Mouse (Mus musculus): ENCODE measurements around the gene Klk6.

Gene Klk6

DNA sequence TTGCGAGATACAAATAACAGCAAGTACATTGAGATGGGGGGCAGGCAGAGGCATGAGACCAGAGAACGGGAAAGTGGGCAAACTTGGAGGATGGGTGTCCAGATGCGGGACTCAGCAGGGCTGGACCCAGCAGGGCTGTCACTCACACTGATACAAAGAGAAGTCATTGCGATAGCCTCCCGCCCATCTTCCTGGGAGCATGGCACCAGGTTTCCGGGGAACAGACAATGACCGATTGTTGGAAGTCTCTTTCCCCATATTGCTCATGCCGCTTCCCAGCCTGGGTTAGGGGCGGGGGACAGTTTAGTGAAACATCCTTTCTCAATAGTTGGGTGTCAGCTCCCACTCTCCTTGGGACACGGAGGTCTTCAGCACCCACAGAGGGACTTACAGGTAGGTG is at the start of gene Klk6:
Klk6 (plus strand) TSS at position 301 of the 400 bp plus-strand sequence.
- DNase-seq, result no peak

- no peak for DNase-seq
Observed at GRCm38 (mm10) chr7:43774802-43775201, 49.5 kb upstream of the Klk6 start.

GRCm38 (mm10) chr7:43775311-43776057 is 48.8 kb upstream of the Klk6 start:
- DNase-seq, result no peak

GRCm38 (mm10) chr7:43776506-43776905 is 47.8 kb upstream of the Klk6 start:
- DNase-seq, result no peak

DNA sequence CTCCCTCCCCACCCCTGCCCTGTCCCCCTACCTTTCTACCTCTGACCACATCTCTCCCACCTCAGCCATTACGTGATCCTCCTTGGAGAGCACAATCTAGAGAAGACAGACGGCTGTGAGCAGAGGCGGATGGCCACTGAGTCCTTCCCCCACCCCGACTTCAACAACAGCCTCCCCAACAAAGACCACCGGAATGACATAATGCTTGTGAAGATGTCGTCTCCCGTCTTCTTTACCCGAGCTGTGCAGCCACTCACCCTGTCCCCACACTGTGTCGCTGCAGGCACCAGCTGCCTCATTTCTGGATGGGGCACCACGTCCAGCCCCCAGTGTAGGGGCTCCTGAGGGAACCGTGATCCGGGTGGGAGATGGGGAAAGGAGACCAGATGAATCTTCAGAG is 46.9 kb upstream of the Klk6 start:
- no peak for DNase-seq

DNA sequence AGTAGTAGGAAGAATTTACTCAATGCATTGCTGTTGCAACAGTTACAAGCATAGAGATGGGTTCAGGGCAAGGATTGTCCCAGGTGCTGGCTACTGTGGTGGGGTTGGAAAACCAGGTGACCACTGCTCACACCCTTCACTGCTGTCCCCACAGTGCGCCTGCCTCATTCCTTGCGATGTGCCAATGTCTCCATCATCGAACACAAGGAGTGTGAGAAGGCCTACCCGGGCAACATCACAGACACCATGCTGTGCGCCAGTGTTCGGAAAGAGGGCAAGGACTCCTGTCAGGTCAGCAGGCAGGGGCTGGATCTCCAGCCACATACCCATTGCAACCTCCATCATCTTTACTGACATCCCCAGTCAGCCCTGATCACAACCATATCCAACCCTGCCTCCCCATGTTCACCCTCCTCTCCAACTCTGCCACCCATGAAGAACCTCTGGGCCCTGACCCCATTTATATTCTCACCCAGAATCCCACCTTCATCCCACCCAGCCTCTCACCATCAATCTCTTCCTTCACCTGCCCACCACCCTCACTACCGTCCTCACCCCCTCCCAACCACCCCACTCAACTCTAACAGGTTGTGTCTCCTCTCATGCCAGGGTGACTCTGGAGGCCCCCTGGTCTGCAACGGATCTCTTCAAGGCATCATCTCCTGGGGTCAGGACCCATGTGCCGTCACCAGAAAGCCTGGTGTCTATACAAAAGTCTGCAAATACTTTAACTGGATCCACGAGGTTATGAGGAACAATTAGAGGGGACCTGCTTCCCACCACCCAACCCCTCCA is 45.9 kb upstream of the Klk6 start:
- DNase-seq, result no peak

GRCm38 (mm10) chr7:43780241-43780640 is 44.1 kb upstream of the Klk6 start:
- DNase-seq, result no peak

- DNase-seq, result no peak
Observed at GRCm38 (mm10) chr7:43780746-43781145, 43.6 kb upstream of the Klk6 start, which contains the start of gene Klk10. Klk10 (plus strand) TSS chr7:43781035.

- no peak for DNase-seq
Observed at GRCm38 (mm10) chr7:43781541-43781940, 42.8 kb upstream of the Klk6 start.

DNA sequence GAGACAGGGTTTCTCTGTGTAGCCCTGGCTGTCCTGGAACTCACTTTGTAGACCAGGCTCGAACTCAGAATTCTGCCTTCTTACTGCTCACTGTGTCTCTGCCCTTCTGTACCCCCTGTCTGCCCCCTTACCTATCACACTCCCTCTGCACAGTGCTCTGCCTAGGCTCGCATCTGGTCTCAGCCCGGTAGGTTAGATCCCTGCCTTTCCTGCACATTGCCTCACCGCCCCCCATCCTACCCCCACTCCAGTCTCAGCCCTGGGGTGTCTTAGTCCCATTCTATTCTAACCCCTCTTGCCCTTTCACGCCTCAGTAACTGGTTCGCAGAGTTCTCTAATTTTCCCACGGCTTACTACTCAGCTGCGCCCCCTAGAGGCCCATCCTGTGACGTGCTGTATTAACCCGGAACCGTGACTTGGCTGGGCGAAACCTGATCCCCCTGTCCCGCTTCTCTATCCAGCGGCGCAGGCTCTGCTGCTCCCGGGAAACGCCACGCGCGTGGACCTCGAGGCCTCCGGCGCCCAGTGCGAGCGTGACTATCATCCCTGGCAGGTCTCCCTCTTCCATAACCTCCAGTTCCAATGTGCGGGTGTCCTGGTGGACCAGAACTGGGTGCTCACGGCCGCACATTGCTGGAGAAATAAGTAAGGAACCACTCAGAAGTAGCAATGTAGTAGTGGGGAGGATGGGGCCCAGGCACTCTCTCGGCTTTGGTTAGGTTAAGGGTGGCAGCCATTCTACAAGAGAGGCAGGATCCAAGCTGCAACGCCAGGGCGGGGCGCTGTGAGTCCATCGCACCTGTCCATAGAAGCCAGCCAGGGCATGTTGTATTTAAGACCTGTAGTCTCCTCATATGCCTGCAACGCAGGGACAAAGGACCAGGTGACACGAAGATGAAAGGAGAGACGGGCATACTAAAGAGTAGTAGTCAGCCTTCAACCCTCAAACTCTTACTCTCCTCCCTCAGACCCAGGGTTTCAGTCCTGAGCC is 41.7 kb upstream of the Klk6 start:
- peak; percentile 16 for DNase-seq

DNA sequence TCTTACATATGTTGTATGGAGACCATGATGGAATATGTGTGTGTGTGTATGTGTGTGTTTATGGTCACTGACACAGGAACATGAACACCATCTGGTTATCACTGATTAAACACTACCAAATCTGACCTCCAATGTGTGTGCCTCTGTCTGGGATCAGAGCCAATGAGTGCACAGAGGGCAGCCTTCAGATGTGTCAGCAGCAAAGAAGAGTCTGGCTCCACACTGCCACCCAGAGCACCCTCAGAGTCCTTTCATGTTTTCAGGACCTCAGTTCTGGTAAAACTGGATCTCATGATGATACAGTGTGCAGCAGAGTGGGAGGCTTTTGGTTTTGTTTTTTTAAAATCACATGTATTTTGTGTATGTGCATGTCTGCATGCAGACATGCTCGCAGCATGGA is 39.0 kb upstream of the Klk6 start:
- no peak for DNase-seq

- no peak for DNase-seq
Observed at GRCm38 (mm10) chr7:43788096-43788495, 36.2 kb upstream of the Klk6 start.

GRCm38 (mm10) chr7:43789295-43789694 is 35.0 kb upstream of the Klk6 start:
- no peak for DNase-seq

DNA sequence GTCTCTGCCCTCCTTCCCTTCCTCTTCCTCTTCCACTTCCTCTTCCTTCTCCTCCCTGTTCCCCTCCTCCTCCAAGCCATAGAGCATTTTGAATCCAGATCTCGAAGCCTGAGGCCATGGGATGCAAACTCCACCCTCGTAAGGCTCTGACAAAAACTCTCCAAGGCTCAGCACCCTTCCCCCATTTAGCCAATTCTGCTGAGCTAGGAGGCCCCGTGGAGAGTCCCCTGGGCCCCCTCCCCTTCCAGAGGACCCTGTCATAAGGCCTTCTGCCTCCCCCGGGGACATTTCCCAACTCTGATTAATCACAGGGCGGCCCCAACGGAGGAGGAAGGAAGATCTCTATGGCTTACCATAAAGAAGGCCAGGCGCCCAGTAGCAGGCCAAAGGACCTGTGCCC is 32.7 kb upstream of the Klk6 start, which contains the start of gene Klk9:
Klk9 (plus strand) TSS at position 301 of the 400 bp plus-strand sequence.
- DNase-seq, result no peak

DNA sequence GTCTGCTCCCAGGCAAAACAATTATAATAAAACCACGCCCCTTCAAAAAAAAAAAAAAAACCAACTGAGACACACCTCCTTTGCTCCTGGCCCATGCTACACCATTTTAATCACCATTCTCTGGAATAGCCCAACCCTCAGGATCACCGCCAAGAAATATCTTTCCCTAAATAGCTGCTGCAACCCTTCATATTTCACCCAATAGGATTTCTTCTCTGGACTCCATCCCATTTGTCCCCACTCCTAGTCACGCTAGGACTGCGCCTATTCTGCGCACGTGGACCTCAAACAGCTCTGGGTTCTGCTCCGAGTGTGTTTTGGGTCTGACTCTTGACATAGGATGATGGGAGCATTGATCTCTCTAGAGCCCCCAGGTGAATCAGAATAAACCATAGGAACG is 27.9 kb upstream of the Klk6 start:
- DNase-seq, result no peak

GRCm38 (mm10) chr7:43797333-43797769 is 26.9 kb upstream of the Klk6 start, which contains the start of gene Klk8:
Klk8 (plus strand) TSS chr7:43797577.
- DNase-seq, result no peak

GRCm38 (mm10) chr7:43797844-43798462 is 26.3 kb upstream of the Klk6 start:
- no peak for DNase-seq

GRCm38 (mm10) chr7:43799876-43800275 is 24.4 kb upstream of the Klk6 start:
- DNase-seq, result no peak

DNA sequence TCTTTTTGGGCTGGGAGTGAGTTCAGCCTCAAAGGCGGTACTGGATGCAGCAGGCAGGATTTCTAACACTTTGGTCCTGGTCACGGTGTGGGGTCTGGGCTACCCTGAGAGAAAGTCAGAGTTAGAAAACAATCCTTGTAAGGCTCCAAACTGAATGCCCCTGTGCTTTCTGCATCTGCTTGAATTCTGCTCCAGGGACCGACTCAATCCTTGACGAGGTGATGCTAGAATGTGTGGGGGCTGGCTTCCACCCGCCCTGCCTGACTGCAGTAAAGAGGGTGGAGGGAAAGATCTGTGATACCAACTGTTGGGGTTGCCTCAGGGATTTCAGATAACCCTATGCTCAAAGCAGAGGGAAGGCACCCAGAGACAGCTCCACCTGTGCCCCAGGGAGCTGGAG is 13.3 kb upstream of the Klk6 start, which contains the start of gene Klk7:
Klk7 (plus strand) TSS at position 301 of the 400 bp plus-strand sequence.
- no peak for DNase-seq

- DNase-seq, result no peak
Observed at GRCm38 (mm10) chr7:43815211-43815610, 9.1 kb upstream of the Klk6 start.

- DNase-seq, result no peak
Observed at GRCm38 (mm10) chr7:43816746-43817145, 7.6 kb upstream of the Klk6 start.

DNA sequence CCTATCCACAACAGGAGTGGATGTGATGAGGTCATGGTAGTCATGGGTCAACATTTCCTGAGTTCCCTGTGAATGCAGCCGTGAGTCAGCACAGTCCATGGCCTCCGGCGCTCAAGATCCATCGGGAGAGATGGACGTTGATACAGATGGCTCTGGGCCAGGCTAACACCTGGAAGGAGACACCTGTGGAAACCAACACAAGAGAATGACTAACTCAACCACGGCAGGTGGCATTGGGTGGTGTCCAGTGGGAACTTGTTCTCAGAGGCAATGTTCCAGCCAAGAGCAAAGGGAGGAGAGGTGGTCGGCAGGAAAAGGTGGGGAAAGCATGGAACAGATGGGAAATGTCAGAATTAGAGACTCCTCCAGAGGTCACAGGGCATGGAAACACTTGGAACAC is 2.7 kb upstream of the Klk6 start:
- no peak for DNase-seq

All from cerebellum, adult 9-11 months (tissue).